Mouse (Mus musculus) intestine, postnatal 0 days (tissue): ENCODE data around the gene Tgfbr1. TPM values are rescaled to one million over a fixed set of nuclear protein-coding genes. Genes with fewer than 3 reads are reported as not detected.

Experiments
- ATAC-seq: fragments of 200-750 bp; cut with Nextera tagmentation; 2 replicates; pipeline ENCODE4 v1.8.0; 2017; ENCODE audit warnings: mild to moderate bottlenecking, moderate TSS enrichment, moderate library complexity
- H3K27ac ChIP-seq: fragments of 300-500 bp; sonication (generic); 2 replicates; pipeline ENCODE4 v1.5.1; 2014; ENCODE audit warnings: mild to moderate bottlenecking, low read depth, low read length, moderate library complexity
- H3K27me3 ChIP-seq: fragments of 300-500 bp; sonication (generic); replicated peaks from 2 replicates; pipeline ENCODE4 v1.6.1; 2014; ENCODE audit warnings: low read length, mixed read lengths; ENCODE audit not compliant: control insufficient read depth, insufficient read depth
- H3K36me3 ChIP-seq: fragments of 300-500 bp; sonication (generic); 2 replicates; pipeline ENCODE4 v1.6.1; 2014; ENCODE audit warnings: mild to moderate bottlenecking, moderate library complexity; ENCODE audit not compliant: control insufficient read depth, insufficient read depth
- H3K4me1 ChIP-seq: fragments of 300-500 bp; sonication (generic); replicated peaks from 2 replicates; pipeline ENCODE4 v1.6.1; 2014; ENCODE audit warnings: antibody characterized with exemption, low read length, mixed read lengths; ENCODE audit not compliant: control insufficient read depth, insufficient read depth
- H3K4me2 ChIP-seq: fragments of 300-500 bp; sonication (generic); replicated peaks from 2 replicates; pipeline ENCODE4 v1.6.1; 2014; ENCODE audit warnings: low read depth, mild to moderate bottlenecking, moderate library complexity
- H3K4me3 ChIP-seq: fragments of 300-500 bp; sonication (generic); 2 replicates; pipeline ENCODE4 v1.5.1; 2014; ENCODE audit warnings: low read depth, low read length
- H3K9ac ChIP-seq: fragments of 300-500 bp; sonication (generic); 2 replicates; pipeline ENCODE4 v1.6.1; 2014; ENCODE audit warnings: mild to moderate bottlenecking, low read depth, low read length
- H3K9me3 ChIP-seq: fragments of 300-500 bp; sonication (generic); 2 replicates; pipeline ENCODE4 v1.6.1; 2016; ENCODE audit warnings: mixed run types; ENCODE audit not compliant: control insufficient read depth
- CTCF ChIP-seq: sonication (generic); IDR thresholded peaks from 2 replicates; pipeline ENCODE4 v1.5.1; 2016; ENCODE audit warnings: low read depth, mild to moderate bottlenecking, control low read depth, antibody characterized with exemption, moderate library complexity
- WGBS: fragments of 180-500 bp; shearing (Covaris S2); extraction: QIAGEN DNeasy Blood & Tissue Kit; methylation state at CpG from one replicate; pipeline ENCODE4 v1.1.7; 2014; 5-methylcytosine and 5-hydroxymethylcytosine counted together
- polyA plus RNA-seq: library from polyadenylated mRNA; unstranded; fragments of >200 nt; fragmentation: Nextera tagmentation; extraction: Ambion mirVana; gene quantifications from 2 replicates; pipeline ENCODE4 v1.2.1, GENCODE M21; 2015

The Tgfbr1 gene
- polyA plus RNA-seq, 1 experiment from 2014 or later: 9.6 TPM

- H3K4me2 ChIP-seq: no peak overlapping the region
- no peak overlapping the region for H3K27ac ChIP-seq
- H3K4me3 ChIP-seq: no peak overlapping the region
- H3K27me3 ChIP-seq: no peaks in the 10 kb centered on the region
- H3K4me1 ChIP-seq: no peaks in the 10 kb centered on the region
- H3K9me3 ChIP-seq: no peaks in the 10 kb centered on the region
- no peak overlapping the region for H3K9ac ChIP-seq
- TF ChIP-seq CTCF: no peak
- no peak for ATAC-seq
- peaks cover 29% of the 10 kb centered on the region for H3K36me3 ChIP-seq
- 72% methylated on average over 2 of the region's 2 CpGs for WGBS
These were observed 51.5 kb downstream of the Tgfbr1 start for GRCm38 (mm10) chr4:47404536-47404935.

DNA sequence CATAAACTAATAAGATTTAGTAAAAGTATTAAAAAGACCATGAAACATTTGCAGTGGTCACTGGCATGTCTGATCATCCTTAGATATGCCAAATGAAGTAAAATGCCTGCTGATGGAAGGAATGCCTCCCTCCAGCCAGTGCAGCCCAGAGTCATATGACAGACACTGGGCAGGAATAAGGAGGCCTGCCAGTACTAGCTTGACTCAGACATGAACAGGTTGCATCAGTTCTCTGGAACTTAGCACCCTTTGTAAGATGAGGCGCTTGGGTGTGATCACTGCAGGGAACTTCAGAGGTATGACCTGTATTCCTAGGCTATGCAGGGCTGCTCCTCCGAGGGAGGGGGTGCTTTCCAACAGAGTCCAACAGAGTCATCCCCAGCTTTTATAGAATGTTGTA, 54.1 kb downstream of the Tgfbr1 start:
- no peaks in the 10 kb centered on the region for H3K9me3 ChIP-seq
- H3K27me3 ChIP-seq: no peaks in the 10 kb centered on the region
- H3K4me2 ChIP-seq: no peak overlapping the region
- no peak overlapping the region for H3K4me3 ChIP-seq
- no peak overlapping the region for H3K27ac ChIP-seq
- H3K36me3 ChIP-seq: peaks cover 39% of the 10 kb centered on the region
- WGBS: 88% methylated on average over 2 of the region's 2 CpGs
- no peak for ATAC-seq
- H3K9ac ChIP-seq: no peak overlapping the region
- TF ChIP-seq CTCF: no peak
- H3K4me1 ChIP-seq: no peaks in the 10 kb centered on the region; the same call in 1 of the 2 replicates

DNA sequence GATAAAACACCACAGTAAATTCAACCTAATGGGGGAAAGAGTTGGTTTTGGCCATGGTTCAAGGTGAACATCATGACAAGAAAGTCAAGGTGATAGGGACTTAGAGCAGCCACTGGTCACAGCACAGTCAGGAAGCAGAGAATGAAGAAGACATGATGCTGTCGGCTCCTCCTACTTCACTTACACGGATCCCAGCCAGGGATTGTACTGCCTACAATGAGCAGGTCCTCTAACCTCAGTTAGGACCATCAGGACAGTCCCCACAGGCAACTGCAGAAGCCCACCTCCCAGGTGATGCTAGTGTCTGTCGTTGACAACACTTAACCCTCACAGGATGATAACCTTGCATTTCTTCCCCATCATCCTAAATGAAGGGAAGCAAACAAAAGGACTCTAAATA, 64.8 kb downstream of the Tgfbr1 start:
- no peaks in the 10 kb centered on the region for H3K9me3 ChIP-seq
- TF ChIP-seq CTCF: no peak
- WGBS: 60% methylated on average over 3 of the region's 3 CpGs
- peaks cover 5% of the 10 kb centered on the region; the same call in 1 of the 2 replicates for H3K36me3 ChIP-seq
- no peaks in the 10 kb centered on the region for H3K27me3 ChIP-seq
- no peaks in the 10 kb centered on the region for H3K4me1 ChIP-seq
- no peak overlapping the region for H3K4me2 ChIP-seq
- no peak for ATAC-seq
- H3K27ac ChIP-seq: no peak overlapping the region
- H3K9ac ChIP-seq: no peak overlapping the region
- H3K4me3 ChIP-seq: no peak overlapping the region

DNA sequence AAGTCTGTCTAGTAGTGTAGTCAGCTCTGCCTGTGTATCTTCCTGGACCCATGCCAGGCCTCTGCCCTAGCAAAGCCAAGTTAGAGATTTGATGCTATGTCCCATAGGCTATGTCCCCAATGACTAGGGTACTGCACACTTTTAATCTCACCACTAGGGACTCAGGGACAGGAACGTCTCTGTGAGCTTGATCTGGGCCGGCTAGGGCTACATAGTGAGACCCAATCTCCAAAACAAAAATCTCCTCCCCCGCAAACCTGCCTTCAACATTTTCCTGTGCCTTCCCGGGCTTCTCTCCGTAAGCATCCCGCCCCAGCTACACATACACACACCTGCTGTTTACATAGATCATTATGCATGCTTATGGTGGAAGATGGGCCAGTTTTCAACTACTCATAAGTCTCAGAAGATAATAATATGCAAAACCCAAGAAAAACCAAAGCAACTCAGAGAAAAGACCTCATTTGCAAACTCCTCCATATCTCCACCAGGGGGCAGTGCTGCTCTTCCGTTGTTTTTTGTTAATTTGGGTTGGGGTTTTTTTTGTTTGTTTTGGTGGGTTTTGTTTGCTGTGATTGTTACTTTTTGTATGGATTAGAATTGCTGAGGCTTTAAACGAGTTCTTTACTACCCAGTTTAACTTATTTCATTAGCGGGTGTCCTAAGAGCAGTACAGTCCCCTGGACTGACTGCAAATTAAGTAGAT, 66.4 kb downstream of the Tgfbr1 start:
- Histone ChIP-seq H3K9ac (no peak overlapping the region), H3K27me3 (no peaks in the 10 kb centered on the region), H3K9me3 (no peaks in the 10 kb centered on the region), H3K4me2 (no peak overlapping the region), H3K4me1 (no peaks in the 10 kb centered on the region), H3K27ac (no peak overlapping the region), H3K36me3 (no peaks in the 10 kb centered on the region), H3K4me3 (no peak overlapping the region)
- ATAC-seq: no peak
- WGBS: 29% methylated on average over 9 of the region's 9 CpGs
- TF ChIP-seq CTCF: peak; percentile 79

- Histone ChIP-seq H3K27me3 (no peaks in the 10 kb centered on the region), H3K9ac (no peak overlapping the region), H3K4me1 (no peaks in the 10 kb centered on the region), H3K4me2 (no peak overlapping the region), H3K9me3 (no peaks in the 10 kb centered on the region), H3K36me3 (no peaks in the 10 kb centered on the region), H3K27ac (no peak overlapping the region), H3K4me3 (no peak overlapping the region)
- no peak for TF ChIP-seq CTCF
- 52% methylated on average over 7 of the region's 7 CpGs for WGBS
- ATAC-seq: no peak
These were observed 67.2 kb downstream of the Tgfbr1 start for GRCm38 (mm10) chr4:47420191-47420590.

DNA sequence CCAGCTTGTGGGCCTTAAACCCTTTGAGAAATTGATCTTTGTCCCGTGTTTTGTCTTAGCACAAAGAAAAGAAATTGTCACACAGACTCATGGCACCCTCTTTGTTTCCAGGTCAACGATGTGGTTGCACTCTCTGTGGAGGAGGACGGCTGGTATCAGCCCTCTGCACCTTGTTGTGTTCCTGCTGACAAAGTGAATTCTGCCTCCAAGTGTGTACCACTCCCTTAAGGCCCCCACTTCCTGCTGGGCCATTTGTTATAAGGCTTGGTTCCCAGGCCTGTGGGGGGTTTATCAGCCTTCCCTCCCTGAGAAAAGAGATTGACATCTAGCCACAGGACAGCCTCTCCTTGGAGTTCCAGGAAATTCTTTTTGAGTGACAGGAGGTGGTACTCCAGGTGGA, 69.2 kb downstream of the Tgfbr1 start:
- Histone ChIP-seq H3K27me3 (no peaks in the 10 kb centered on the region), H3K9me3 (no peaks in the 10 kb centered on the region), H3K27ac (no peak overlapping the region), H3K36me3 (no peaks in the 10 kb centered on the region), H3K4me3 (no peak overlapping the region), H3K9ac (no peak overlapping the region), H3K4me2 (no peak overlapping the region), H3K4me1 (no peaks in the 10 kb centered on the region)
- 49% methylated on average over 3 of the region's 3 CpGs for WGBS
- no peak for ATAC-seq
- TF ChIP-seq CTCF: no peak
